Mouse (Mus musculus): ENCODE measurements around the gene Dph7. TPM values are rescaled to one million over a fixed set of nuclear protein-coding genes. Genes with fewer than 3 reads are reported as not detected.

Dph7 gene
- polyA plus RNA-seq, 1 experiment from 2014 or later, result 39.6 TPM

DNA sequence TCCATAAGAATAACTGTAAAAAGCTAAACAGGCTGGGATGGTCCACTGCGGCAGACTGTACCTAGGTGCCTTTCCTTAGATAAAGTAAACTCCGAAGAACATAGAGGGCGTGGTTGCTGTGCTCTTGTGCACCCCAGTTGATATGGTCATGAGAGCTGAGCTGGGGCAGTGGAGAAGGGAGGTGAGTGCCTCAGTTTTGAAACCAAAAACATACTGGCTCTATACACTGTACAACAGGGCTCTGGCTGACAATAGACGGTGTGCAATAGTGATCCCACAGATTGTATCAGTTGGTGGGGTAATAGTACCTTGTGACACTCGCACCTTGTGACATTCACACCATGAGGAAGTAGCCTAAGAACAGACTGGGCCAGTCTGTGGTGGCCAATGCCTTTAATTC lies 14.8 kb downstream of the Dph7 start:
- Histone ChIP-seq H3K27ac (ENCODE audit: low read depth, low read length) (no peak overlapping the region), H3K27me3 (ENCODE audit: control insufficient read depth, insufficient read depth, low read length) (no peaks in the 10 kb centered on the region), H3K9me3 (ENCODE audit: control insufficient read depth, low read length) (no peaks in the 10 kb centered on the region), H3K4me3 (ENCODE audit: low read depth, low read length) (no peak overlapping the region), H3K4me2 (ENCODE audit: low read depth, low read length) (no peak overlapping the region), H3K36me3 (ENCODE audit: control insufficient read depth, insufficient read depth, low read length) (no peaks in the 10 kb centered on the region), H3K4me1 (ENCODE audit: control insufficient read depth, insufficient read depth, low read length) (peaks cover 15% of the 10 kb centered on the region), H3K9ac (replicated peaks; ENCODE audit: low read depth, low read length) (no peak overlapping the region)
- ATAC-seq (ENCODE audit: low read depth), result no peak
- 95% methylated on average over 5 of the region's 5 CpGs for WGBS

DNA sequence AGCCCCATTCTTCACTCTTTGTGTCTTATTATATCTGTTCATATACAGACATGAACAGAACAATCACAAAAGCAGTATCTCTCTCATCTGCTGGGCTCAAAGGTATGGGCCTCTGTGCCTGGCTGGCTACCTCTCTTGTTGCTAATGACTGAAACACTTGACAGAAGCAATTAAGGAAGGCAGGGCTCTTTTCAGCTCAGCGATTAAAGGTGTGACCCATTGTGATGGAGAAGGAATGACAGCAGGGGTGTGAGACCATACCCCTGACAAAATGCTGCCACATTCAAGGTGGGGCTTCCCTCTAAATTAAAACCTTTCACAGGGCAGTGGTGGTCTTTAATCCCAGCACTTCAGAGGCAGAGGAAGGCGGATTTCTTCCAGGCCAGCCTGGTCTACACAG lies 25.6 kb downstream of the Dph7 start:
- WGBS, result 57% methylated on average over 2 of the region's 2 CpGs
- H3K9ac ChIP-seq (replicated peaks; ENCODE audit: low read depth, low read length), result no peak overlapping the region
- H3K4me3 ChIP-seq (ENCODE audit: low read depth, low read length), result no peak overlapping the region
- H3K9me3 ChIP-seq (ENCODE audit: control insufficient read depth, low read length), result no peaks in the 10 kb centered on the region
- no peak for ATAC-seq (ENCODE audit: low read depth)
- no peaks in the 10 kb centered on the region for H3K27me3 ChIP-seq (ENCODE audit: control insufficient read depth, insufficient read depth, low read length)
- no peaks in the 10 kb centered on the region for H3K36me3 ChIP-seq (ENCODE audit: control insufficient read depth, insufficient read depth, low read length)
- no peak overlapping the region for H3K4me2 ChIP-seq (ENCODE audit: low read depth, low read length)
- no peaks in the 10 kb centered on the region for H3K4me1 ChIP-seq (ENCODE audit: control insufficient read depth, insufficient read depth, low read length)
- no peak overlapping the region for H3K27ac ChIP-seq (ENCODE audit: low read depth, low read length)

DNA sequence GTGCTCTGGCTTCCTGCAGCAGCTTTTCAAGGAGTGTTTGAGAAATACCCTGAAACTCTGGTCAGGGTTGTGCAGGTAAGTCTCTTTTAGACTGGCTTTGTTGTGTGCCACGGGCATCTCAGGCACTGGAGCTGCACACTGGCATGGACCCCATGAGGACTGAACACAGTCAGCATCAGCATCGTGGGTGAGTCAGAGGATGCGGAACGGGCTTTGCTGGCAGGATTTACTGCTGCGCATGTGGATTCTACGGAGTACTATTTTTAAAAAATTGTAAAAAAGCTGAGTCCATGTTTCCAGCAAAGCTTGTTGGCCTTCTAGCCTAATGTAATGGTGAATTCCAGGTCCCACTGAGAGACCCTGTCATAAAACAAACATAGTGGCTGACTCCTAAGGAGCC lies 33.1 kb downstream of the Dph7 start:
- Histone ChIP-seq H3K27me3 (ENCODE audit: control insufficient read depth, insufficient read depth, low read length) (no peaks in the 10 kb centered on the region), H3K27ac (ENCODE audit: low read depth, low read length) (no peak overlapping the region), H3K9ac (replicated peaks; ENCODE audit: low read depth, low read length) (no peak overlapping the region), H3K4me2 (ENCODE audit: low read depth, low read length) (no peak overlapping the region), H3K36me3 (ENCODE audit: control insufficient read depth, insufficient read depth, low read length) (no peaks in the 10 kb centered on the region), H3K4me3 (ENCODE audit: low read depth, low read length) (no peak overlapping the region), H3K9me3 (ENCODE audit: control insufficient read depth, low read length) (no peaks in the 10 kb centered on the region), H3K4me1 (ENCODE audit: control insufficient read depth, insufficient read depth, low read length) (no peaks in the 10 kb centered on the region)
- whole genome bisulfite sequencing, result 94% methylated on average over 6 of the region's 6 CpGs
- no peak for ATAC-seq (ENCODE audit: low read depth)

DNA sequence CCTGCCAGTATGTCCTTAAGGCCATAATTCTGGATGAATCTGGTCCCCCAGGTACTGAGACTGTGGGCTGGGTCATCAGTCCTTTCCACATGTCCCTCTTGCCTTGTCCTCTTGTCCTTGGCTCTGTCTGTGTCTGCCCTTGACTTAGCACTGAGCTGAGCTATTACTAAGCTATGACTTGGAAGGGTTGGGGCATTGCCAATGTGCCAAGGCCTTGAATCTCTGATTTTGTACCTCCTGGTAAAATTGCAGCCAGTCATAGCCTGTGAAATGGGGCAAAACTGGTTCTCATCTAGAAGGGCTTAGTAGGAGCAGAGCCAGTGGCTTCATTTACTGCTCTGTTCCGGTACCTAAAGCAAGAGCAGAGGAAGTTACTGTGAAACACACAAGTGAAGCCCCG lies 34.3 kb downstream of the Dph7 start:
- Histone ChIP-seq H3K36me3 (ENCODE audit: control insufficient read depth, insufficient read depth, low read length) (no peaks in the 10 kb centered on the region), H3K4me2 (ENCODE audit: low read depth, low read length) (no peak overlapping the region), H3K9me3 (ENCODE audit: control insufficient read depth, low read length) (no peaks in the 10 kb centered on the region), H3K27ac (ENCODE audit: low read depth, low read length) (no peak overlapping the region), H3K4me1 (ENCODE audit: control insufficient read depth, insufficient read depth, low read length) (no peaks in the 10 kb centered on the region), H3K9ac (replicated peaks; ENCODE audit: low read depth, low read length) (no peak overlapping the region), H3K4me3 (ENCODE audit: low read depth, low read length) (no peak overlapping the region), H3K27me3 (ENCODE audit: control insufficient read depth, insufficient read depth, low read length) (no peaks in the 10 kb centered on the region)
- 90% methylated on average over 2 of the region's 2 CpGs for WGBS
- no peak for ATAC-seq (ENCODE audit: low read depth)

DNA sequence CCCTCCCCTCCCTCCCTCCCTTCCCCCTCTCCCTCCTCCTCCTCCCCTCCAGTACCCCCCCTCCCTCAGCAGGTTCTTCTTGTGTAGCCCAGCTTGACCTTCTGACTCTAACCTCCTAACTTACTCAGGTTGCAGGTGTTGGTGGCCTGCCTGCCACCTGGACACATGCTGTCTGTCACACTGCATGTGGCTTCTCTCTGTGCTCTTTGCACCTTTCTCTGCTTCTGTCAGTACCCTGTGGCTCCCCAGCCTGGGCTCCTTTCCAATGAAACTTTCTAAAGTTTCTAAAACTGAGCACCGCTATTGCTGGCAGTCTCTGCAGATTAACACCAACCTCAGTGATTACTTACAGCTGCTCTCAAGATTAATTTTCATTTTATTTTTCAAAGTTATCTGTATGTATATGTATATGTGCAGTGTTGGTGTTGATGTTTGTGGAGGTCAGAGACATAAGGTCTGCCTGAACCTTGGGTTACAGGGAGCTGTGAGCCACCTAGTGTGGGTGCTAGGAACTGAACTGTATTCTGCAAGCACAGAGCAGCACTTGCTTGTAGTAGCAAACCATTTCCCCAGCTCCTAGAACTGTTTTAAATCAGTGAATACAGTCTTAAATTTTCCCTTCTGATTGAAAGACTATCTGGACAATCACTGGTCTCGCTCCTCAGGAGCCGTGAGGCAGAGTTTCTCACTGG lies 38.5 kb downstream of the Dph7 start:
- Histone ChIP-seq H3K4me1 (ENCODE audit: control insufficient read depth, insufficient read depth, low read length) (no peaks in the 10 kb centered on the region), H3K9ac (replicated peaks; ENCODE audit: low read depth, low read length) (no peak overlapping the region), H3K36me3 (ENCODE audit: control insufficient read depth, insufficient read depth, low read length) (no peaks in the 10 kb centered on the region), H3K27me3 (ENCODE audit: control insufficient read depth, insufficient read depth, low read length) (no peaks in the 10 kb centered on the region), H3K4me3 (ENCODE audit: low read depth, low read length) (no peak overlapping the region), H3K27ac (ENCODE audit: low read depth, low read length) (no peak overlapping the region), H3K4me2 (ENCODE audit: low read depth, low read length) (no peak overlapping the region), H3K9me3 (ENCODE audit: control insufficient read depth, low read length) (no peaks in the 10 kb centered on the region)
- no peak for ATAC-seq (ENCODE audit: low read depth)
- WGBS, result 76% methylated on average over 3 of the region's 3 CpGs

DNA sequence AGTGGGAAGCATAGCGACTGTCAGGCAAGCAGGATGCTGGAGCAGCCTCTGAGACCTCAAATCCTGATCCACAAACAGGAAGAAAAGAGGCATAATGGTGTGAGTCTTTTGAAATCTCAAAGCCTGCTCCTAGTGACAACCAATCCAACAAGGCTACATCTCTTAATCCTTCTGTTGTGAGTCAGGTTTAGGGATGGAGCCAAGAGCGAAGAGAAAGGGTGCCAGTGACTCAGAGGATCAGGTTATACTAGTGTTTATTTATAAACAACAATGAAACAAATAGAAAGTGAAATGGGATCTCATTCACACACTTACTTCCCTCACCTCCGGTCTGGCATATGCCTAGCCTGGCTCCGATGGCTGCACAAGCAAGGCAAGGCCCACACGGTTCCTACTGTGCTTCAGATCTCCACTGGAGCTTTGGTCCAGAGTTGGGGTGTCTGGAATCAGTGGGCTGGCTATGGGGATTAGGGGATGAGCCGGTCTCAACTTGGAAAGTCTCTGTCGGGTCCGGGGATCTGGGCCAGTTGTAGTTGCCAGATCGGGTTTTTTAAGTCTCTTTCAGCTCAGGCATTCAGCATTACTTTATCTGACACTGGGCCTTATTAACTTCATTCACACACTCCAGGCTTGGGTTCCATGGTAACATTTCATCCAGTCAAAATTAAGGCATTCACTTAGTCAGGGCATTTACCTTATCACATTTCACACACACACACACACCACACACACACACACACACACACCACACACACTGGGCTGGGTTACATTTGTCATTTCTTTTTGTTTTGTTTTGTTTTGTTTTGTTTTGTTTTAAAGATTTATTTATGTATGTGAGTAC lies 42.0 kb downstream of the Dph7 start:
- Histone ChIP-seq H3K4me2 (ENCODE audit: low read depth, low read length) (no peak overlapping the region), H3K4me1 (ENCODE audit: control insufficient read depth, insufficient read depth, low read length) (no peaks in the 10 kb centered on the region), H3K36me3 (ENCODE audit: control insufficient read depth, insufficient read depth, low read length) (no peaks in the 10 kb centered on the region), H3K9ac (replicated peaks; ENCODE audit: low read depth, low read length) (no peak overlapping the region), H3K4me3 (ENCODE audit: low read depth, low read length) (no peak overlapping the region), H3K27ac (ENCODE audit: low read depth, low read length) (no peak overlapping the region), H3K9me3 (ENCODE audit: control insufficient read depth, low read length) (no peaks in the 10 kb centered on the region), H3K27me3 (ENCODE audit: control insufficient read depth, insufficient read depth, low read length) (no peaks in the 10 kb centered on the region)
- no peak for ATAC-seq (ENCODE audit: low read depth)
- 75% methylated on average over 9 of the region's 9 CpGs for WGBS

DNA sequence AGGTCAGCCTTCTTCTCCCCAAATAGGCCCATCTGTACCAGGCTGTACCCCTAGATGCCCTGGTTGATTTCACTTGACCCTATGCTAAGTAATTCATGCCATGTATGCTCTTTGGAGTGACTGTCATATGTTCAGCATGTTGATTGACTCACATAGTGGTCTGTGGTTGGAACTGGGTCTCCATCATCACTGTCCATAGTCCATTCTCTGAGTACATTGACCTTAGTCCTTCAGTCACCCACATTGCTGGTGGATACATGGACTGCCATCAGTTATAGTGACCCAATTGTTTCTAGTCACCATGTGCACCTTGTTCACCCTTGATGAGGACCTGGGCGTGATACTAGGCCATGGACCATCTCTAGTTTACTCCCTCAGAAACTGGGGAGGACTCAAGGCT lies 44.6 kb downstream of the Dph7 start:
- 93% methylated on average over 1 of the region's 1 CpGs for WGBS
- H3K36me3 ChIP-seq (ENCODE audit: control insufficient read depth, insufficient read depth, low read length), result no peaks in the 10 kb centered on the region

DNA sequence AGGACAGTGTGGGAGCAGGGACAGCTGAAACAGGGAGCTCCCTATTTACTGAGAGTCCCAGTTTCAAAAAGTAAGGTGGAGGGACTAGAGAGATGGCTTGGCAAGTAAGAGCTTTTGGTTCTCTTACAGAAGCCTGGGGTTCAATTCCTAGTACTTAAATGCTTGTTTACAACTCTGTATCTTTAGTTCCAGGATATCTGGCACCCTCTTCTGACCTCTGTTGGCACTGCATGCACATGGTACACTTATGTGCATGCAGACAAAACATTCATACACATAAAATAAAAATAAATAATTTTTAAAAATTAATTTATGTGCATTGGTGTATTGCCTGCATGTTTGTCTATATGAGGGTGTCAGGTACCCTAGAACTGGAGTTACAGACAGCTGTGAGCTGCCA lies 46.0 kb downstream of the Dph7 start:
- Histone ChIP-seq H3K4me1 (ENCODE audit: control insufficient read depth, insufficient read depth, low read length) (no peaks in the 10 kb centered on the region), H3K4me2 (ENCODE audit: low read depth, low read length) (no peak overlapping the region)
- no peak for ATAC-seq (ENCODE audit: low read depth)

More for the DNA sequence above, 44.6 kb downstream of the Dph7 start:
- no peak overlapping the region for H3K9ac ChIP-seq (replicated peaks; ENCODE audit: low read depth, low read length)
- ATAC-seq (ENCODE audit: low read depth), result no peak
- H3K27ac ChIP-seq (ENCODE audit: low read depth, low read length), result no peak overlapping the region
- H3K4me2 ChIP-seq (ENCODE audit: low read depth, low read length), result no peak overlapping the region
- no peak overlapping the region for H3K4me3 ChIP-seq (ENCODE audit: low read depth, low read length)
- H3K4me1 ChIP-seq (ENCODE audit: control insufficient read depth, insufficient read depth, low read length), result no peaks in the 10 kb centered on the region
- H3K27me3 ChIP-seq (ENCODE audit: control insufficient read depth, insufficient read depth, low read length), result no peaks in the 10 kb centered on the region
- H3K9me3 ChIP-seq (ENCODE audit: control insufficient read depth, low read length), result no peaks in the 10 kb centered on the region

More for the DNA sequence above, 46.0 kb downstream of the Dph7 start:
- Histone ChIP-seq H3K27ac (ENCODE audit: low read depth, low read length) (no peak overlapping the region), H3K36me3 (ENCODE audit: control insufficient read depth, insufficient read depth, low read length) (no peaks in the 10 kb centered on the region), H3K9me3 (ENCODE audit: control insufficient read depth, low read length) (no peaks in the 10 kb centered on the region), H3K9ac (replicated peaks; ENCODE audit: low read depth, low read length) (no peak overlapping the region), H3K27me3 (ENCODE audit: control insufficient read depth, insufficient read depth, low read length) (no peaks in the 10 kb centered on the region), H3K4me3 (ENCODE audit: low read depth, low read length) (no peak overlapping the region)
